Mouse (Mus musculus) forebrain, embryonic 10.5 days (tissue): Measurements from ENCODE around the gene Fyb. TPM values are rescaled to one million over a fixed set of nuclear protein-coding genes. Genes with fewer than 3 reads are reported as not detected.
A peak's percentile ranks its signal among the peaks of the same experiment; 100 is the strongest.

Source experiments
- DNase-seq: peaks from one replicate; pipeline ENCODE4 v3.0.0-alpha.2; 2017; ENCODE audit warnings: low spot score; ENCODE audit errors: extremely low spot score
- H3K27ac ChIP-seq: fragments of 300-500 bp; sonication (generic); 2 replicates; pipeline ENCODE4 v1.5.1; 2016; ENCODE audit warnings: mild to moderate bottlenecking
- H3K27me3 ChIP-seq: fragments of 300-500 bp; sonication (generic); 2 replicates; pipeline ENCODE4 v1.6.1; 2016; ENCODE audit warnings: mild to moderate bottlenecking; ENCODE audit not compliant: poor library complexity, severe bottlenecking
- H3K36me3 ChIP-seq: fragments of 300-500 bp; sonication (generic); replicated peaks from 2 replicates; pipeline ENCODE4 v1.6.1; 2016; ENCODE audit warnings: mild to moderate bottlenecking, moderate library complexity
- H3K4me1 ChIP-seq: fragments of 300-500 bp; sonication (generic); 2 replicates; pipeline ENCODE4 v1.6.1; 2016
- H3K4me3 ChIP-seq: fragments of 300-500 bp; sonication (generic); 2 replicates; pipeline ENCODE4 v1.5.1; 2016; ENCODE audit warnings: mild to moderate bottlenecking, moderate library complexity
- H3K9me3 ChIP-seq: fragments of 300-500 bp; sonication (generic); 2 replicates; pipeline ENCODE4 v1.6.1; 2016; ENCODE audit warnings: mild to moderate bottlenecking, moderate library complexity
- WGBS: fragments of 180-500 bp; shearing (Covaris S2); methylation state at CpG from one replicate; pipeline ENCODE4 v1.1.7; 2016; 5-methylcytosine and 5-hydroxymethylcytosine counted together
- polyA plus RNA-seq: library from polyadenylated mRNA; unstranded; fragments of >200 nt; fragmentation: Nextera tagmentation; extraction: Ambion mirVana; gene quantifications from 2 replicates; pipeline ENCODE4 v1.2.1, GENCODE M21; 2016

Gene Fyb
- polyA plus RNA-seq, 1 experiment from 2014 or later, result 3.9 TPM

DNA sequence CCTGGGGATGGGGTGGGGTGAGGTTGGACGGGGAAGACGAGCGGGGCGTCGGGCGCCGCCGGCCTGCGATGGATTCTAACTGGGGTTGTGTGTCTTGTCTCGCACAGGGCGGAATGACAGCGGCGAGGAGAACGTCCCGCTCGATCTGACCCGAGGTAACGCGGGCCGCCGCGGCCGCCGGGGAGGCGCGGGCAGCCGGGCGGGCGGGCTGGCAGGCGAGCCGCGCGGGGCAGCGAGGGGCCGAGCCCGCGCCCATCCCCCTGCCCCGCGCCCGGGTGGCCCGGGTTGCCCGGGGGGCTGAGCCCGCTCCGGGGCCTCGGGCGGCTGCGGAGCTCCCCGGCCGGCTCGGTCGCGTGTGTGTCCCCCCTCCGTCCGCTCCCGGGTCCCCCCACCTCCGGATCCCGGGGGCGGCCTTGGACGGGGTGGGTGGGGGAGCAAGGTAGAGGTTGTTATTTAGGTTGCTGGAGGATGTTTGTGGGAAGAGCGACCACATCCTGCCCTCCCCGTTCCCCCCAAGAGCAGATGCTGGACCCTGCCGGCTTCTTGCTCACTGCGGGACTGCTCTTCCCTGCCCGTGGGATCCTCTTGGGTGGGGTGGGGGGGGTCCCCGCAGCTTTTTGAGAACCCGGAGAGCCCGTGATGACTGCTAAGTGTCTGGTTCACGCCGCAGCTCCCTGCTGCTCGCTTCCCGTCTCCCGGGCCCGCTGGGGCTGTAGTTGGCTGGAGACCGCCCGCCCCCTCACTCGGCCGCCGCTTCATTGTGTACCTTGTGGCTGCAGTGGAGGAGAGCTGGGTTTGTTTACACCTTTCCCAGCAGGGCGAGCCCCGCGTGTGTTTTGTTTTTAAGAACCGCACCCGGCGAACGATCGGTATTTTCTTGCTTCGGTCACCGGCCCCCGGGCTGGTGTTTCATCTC is 186.1 kb downstream of the Fyb start:
- H3K36me3 ChIP-seq, result no peaks in the 10 kb centered on the region

DNA sequence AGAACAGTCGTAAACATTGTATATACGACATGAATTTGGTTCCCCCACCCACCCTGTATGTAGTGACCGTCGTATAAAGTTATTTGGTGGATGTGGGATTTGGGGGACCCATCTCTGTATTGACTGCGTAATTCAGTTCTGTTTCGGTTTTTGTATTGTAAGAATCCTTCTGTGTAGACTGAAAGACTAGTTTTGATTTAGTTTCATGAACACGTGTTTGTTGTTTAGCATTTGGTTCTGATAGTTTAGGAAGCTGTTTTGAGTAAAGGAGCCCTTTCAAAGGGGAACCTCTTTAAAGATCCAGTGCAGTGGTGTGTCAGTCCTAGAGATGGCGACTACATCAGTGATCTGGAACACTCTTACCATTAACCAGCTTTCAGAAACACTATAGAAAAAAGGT is 187.0 kb downstream of the Fyb start:
- Histone ChIP-seq H3K36me3 (no peaks in the 10 kb centered on the region), H3K9me3 (no peaks in the 10 kb centered on the region), H3K27me3 (peaks cover 16% of the 10 kb centered on the region), H3K4me1 (peaks cover 24% of the 10 kb centered on the region), H3K27ac (peak overlapping the region; percentile 96), H3K4me3 (peak overlapping the region; percentile 93)
- no peak for DNase-seq
- 23% methylated on average over 8 of the region's 8 CpGs for WGBS

More for the DNA sequence above, 186.1 kb downstream of the Fyb start:
- Histone ChIP-seq H3K9me3 (no peaks in the 10 kb centered on the region), H3K4me3 (peak overlapping the region; percentile 93), H3K4me1 (peaks cover 23% of the 10 kb centered on the region), H3K27ac (peak overlapping the region; percentile 96), H3K27me3 (peaks cover 16% of the 10 kb centered on the region)
- DNase-seq, result peak; percentile 48
- WGBS, result under 1% methylated on average over 78 of the region's 89 CpGs

DNA sequence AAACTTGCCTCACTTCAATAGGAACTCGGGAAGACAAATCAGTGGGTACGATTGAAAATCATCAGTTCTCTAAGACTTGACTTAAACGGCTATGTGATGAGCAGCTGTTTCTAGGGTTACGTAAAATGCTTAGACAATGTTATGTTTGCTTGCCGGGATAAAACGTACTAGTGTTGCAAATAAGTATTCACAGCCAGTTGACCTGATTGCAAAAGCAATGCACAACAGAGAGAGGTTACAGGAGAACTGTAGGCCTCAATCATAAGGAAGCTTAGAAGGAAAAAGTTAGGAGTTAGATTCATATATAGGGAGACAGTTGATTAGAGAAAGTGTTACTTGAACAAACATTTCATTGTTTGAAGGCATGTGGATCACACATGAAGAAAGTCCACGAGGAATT is 187.7 kb downstream of the Fyb start:
- H3K27ac ChIP-seq, result no peak overlapping the region
- H3K4me3 ChIP-seq, result peak overlapping the region; percentile 93; the same call in 1 of the 2 replicates
- WGBS, result 90% methylated on average over 7 of the region's 7 CpGs
- no peaks in the 10 kb centered on the region for H3K9me3 ChIP-seq
- DNase-seq, result no peak
- H3K36me3 ChIP-seq, result no peaks in the 10 kb centered on the region
- H3K27me3 ChIP-seq, result peaks cover 14% of the 10 kb centered on the region
- H3K4me1 ChIP-seq, result peaks cover 30% of the 10 kb centered on the region

DNA sequence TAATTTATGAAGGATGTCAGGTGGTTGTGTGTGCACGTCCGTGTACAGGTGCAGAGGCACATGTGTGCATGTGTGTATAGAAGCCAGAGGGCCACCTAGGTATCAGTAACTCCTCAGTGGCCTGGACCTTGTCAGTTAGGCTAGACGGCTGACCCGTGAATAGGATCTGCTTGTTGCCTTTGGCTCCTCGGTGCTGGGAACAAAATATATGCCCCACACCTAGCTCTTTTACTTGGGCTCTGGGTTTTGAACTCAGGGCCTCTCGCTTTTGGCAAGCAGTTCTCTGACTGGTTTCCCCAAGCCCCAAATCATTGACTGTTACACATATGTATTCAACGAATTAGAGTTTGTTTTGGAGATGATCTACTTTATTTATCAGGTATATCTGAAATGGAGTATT is 188.6 kb downstream of the Fyb start:
- Histone ChIP-seq H3K27ac (no peak overlapping the region), H3K4me3 (no peak overlapping the region), H3K4me1 (peaks cover 30% of the 10 kb centered on the region), H3K9me3 (no peaks in the 10 kb centered on the region), H3K36me3 (no peaks in the 10 kb centered on the region), H3K27me3 (peaks cover 5% of the 10 kb centered on the region)
- WGBS, result 82% methylated on average over 7 of the region's 7 CpGs
- DNase-seq, result no peak

Other genes starting within 250 kb of the Fyb start
- gene Dab2, start 223.1 kb upstream of the Fyb start, polyA plus RNA-seq, result 33.2 and 33.7 TPM in 2 replicates
- not detected in 2 replicates for gene C9, start 77.5 kb upstream of the Fyb start, polyA plus RNA-seq
- gene Rictor, start 185.5 kb downstream of the Fyb start, polyA plus RNA-seq, result 33.5 and 36.1 TPM in 2 replicates